ENCODE assay signal across 9 mouse cellular contexts in genomic region chr12:75951328-75951727, GRCm38 (mm10).
DNase-seq lines count a peak whose midpoint lies in the region; ATAC-seq and TF ChIP-seq lines count a peak whose summit lies in the region.
"Had no signal": no experiment of that assay in that cellular context is flagged by ENCODE, and none has a peak within 500 bp of the region (broad histone marks: within the 10 kb centered on the region; RNA-seq: fewer than 3 reads in every experiment).

No protein-coding gene starts in this region.

- peak; percentile 6 for DNase-seq in hindbrain, postnatal 0 days (ENCODE audit: low spot score)
- DNase-seq in hindbrain, embryonic 14.5 days (ENCODE audit: low spot score) = no peak
- peak; percentile 65 for DNase-seq in 416B (ENCODE audit: low read depth)
- DNase-seq in ES-E14 (ENCODE audit: low read depth, low spot score) = peak; percentile 65
- peak; percentile 19 for DNase-seq in cerebellum, adult 9-11 months
- peak; percentile 36 for DNase-seq in kidney, postnatal 0 days (ENCODE audit: low spot score)
- DNase-seq in retina, adult 2 months (ENCODE audit: low read depth, low spot score) = peak; percentile 13

- H3K9ac ChIP-seq in hindbrain, postnatal 0 days (replicated peaks; ENCODE audit: low read length) = no peak overlapping the region
- H3K9ac ChIP-seq in hindbrain, embryonic 14.5 days = no peak overlapping the region
- no peak overlapping the region for H3K9ac ChIP-seq in ES-E14 (ENCODE audit: insufficient read depth, low read depth, low read length, poor library complexity, severe bottlenecking)
- H3K9ac ChIP-seq in kidney, postnatal 0 days (ENCODE audit: low read depth, low read length) = no peak overlapping the region

- WGBS in hindbrain, postnatal 0 days = 60% methylated on average over 5 of the region's 5 CpGs
- 68% methylated on average over 5 of the region's 5 CpGs for WGBS in hindbrain, embryonic 14.5 days
- whole genome bisulfite sequencing in kidney, postnatal 0 days = 67% methylated on average over 5 of the region's 5 CpGs

- H3K9me3 ChIP-seq in hindbrain, postnatal 0 days (ENCODE audit: low read length) = no peaks in the 10 kb centered on the region
- no peaks in the 10 kb centered on the region for H3K9me3 ChIP-seq in hindbrain, embryonic 14.5 days (ENCODE audit: control insufficient read depth, low read length)
- H3K9me3 ChIP-seq in ES-E14 (ENCODE audit: control insufficient read depth, insufficient read depth, low read depth, low read length) = no peaks in the 10 kb centered on the region
- no peaks in the 10 kb centered on the region for H3K9me3 ChIP-seq in kidney, postnatal 0 days (replicated peaks; ENCODE audit: low read length)

- H3K36me3 ChIP-seq in hindbrain, postnatal 0 days (ENCODE audit: insufficient read depth, low read length) = no peaks in the 10 kb centered on the region
- peaks cover 60% of the 10 kb centered on the region for H3K36me3 ChIP-seq in hindbrain, embryonic 14.5 days (replicated peaks; ENCODE audit: control insufficient read depth, insufficient read depth)
- no peaks in the 10 kb centered on the region for H3K36me3 ChIP-seq in ES-E14 (ENCODE audit: control insufficient read depth, insufficient read depth, low read length, poor library complexity, severe bottlenecking)
- peaks cover 35% of the 10 kb centered on the region for H3K36me3 ChIP-seq in kidney, postnatal 0 days (ENCODE audit: insufficient read depth, low read length)

- H3K27ac ChIP-seq in hindbrain, postnatal 0 days = no peak overlapping the region
- no peak overlapping the region for H3K27ac ChIP-seq in hindbrain, embryonic 14.5 days
- no peak overlapping the region for H3K27ac ChIP-seq in ES-E14 (ENCODE audit: insufficient read depth, low read depth, low read length, poor library complexity, severe bottlenecking)
- no peak overlapping the region for H3K27ac ChIP-seq in kidney, postnatal 0 days

- H3K4me2 ChIP-seq in hindbrain, postnatal 0 days (ENCODE audit: low read depth, low read length) = no peak overlapping the region
- no peak overlapping the region for H3K4me2 ChIP-seq in hindbrain, embryonic 14.5 days (replicated peaks)
- H3K4me2 ChIP-seq in kidney, postnatal 0 days (ENCODE audit: low read length) = no peak overlapping the region

- TF ChIP-seq CTCF in hindbrain, postnatal 0 days (IDR thresholded peaks at IDR 0.05; ENCODE audit: low read depth) = peak; percentile 68
- TF ChIP-seq CTCF in kidney, postnatal 0 days (IDR thresholded peaks at IDR 0.05; ENCODE audit: low read depth) = peak; percentile 70

- H3K27me3 ChIP-seq in hindbrain, postnatal 0 days (ENCODE audit: insufficient read depth, low read length) = no peaks in the 10 kb centered on the region
- H3K27me3 ChIP-seq in hindbrain, embryonic 14.5 days (ENCODE audit: control insufficient read depth, insufficient read depth, low read length) = no peaks in the 10 kb centered on the region
- H3K27me3 ChIP-seq in kidney, postnatal 0 days (ENCODE audit: insufficient read depth, low read length) = no peaks in the 10 kb centered on the region

- in situ Hi-C loops in ES-E14 (cut with MboI; ENCODE audit: low sequenced_read_pairs in 2 of 2, unreplicated experiment in 2 of 2) = loop anchor here in 1 of 2 experiments (10.0 kb wide), 1 partner anchor 157 kb away; no protein-coding TSS in a partner anchor

- ATAC-seq in hindbrain, postnatal 0 days = no peak
- ATAC-seq in hindbrain, embryonic 14.5 days (ENCODE audit: low FRiP score) = no peak
- ATAC-seq in kidney, postnatal 0 days (replicated peaks; ENCODE audit: low FRiP score, low read depth) = no peak
- ATAC-seq in erythroblast, adult 5-6 weeks (replicated peaks; ENCODE audit: low FRiP score, poor library complexity, severe bottlenecking) = no peak

- no peaks in the 10 kb centered on the region for H3K4me1 ChIP-seq in hindbrain, postnatal 0 days (ENCODE audit: insufficient read depth, low read length)
- H3K4me1 ChIP-seq in hindbrain, embryonic 14.5 days (replicated peaks; ENCODE audit: control insufficient read depth, insufficient read depth, low read length) = no peaks in the 10 kb centered on the region; the same call in 1 of the 2 replicates
- H3K4me1 ChIP-seq in ES-E14 (ENCODE audit: control insufficient read depth in 2 of 2, insufficient read depth in 2 of 2, low read length in 2 of 2, poor library complexity in 1 of 2) = no peaks in the 10 kb centered on the region
- H3K4me1 ChIP-seq in kidney, postnatal 0 days (replicated peaks; ENCODE audit: insufficient read depth, low read length) = no peaks in the 10 kb centered on the region

- no peak overlapping the region for H3K4me3 ChIP-seq in hindbrain, postnatal 0 days (ENCODE audit: low read length)
- H3K4me3 ChIP-seq in hindbrain, embryonic 14.5 days (replicated peaks; ENCODE audit: low read length) = no peak overlapping the region
- H3K4me3 ChIP-seq in ES-E14 (ENCODE audit: insufficient read depth in 1 of 2, low read depth in 1 of 2, low read length in 2 of 2, poor library complexity in 1 of 2, severe bottlenecking in 1 of 2) = no peak overlapping the region
- H3K4me3 ChIP-seq in kidney, postnatal 0 days (replicated peaks; ENCODE audit: low read depth, low read length) = no peak overlapping the region
- H3K4me3 ChIP-seq: erythroblast, embryonic 14.5 days had no signal

TF ChIP-seq in ES-E14, 5 proteins besides CTCF, POLR2A, EP300 and RAD21:
- TF ChIP-seq MAFK (IDR thresholded peaks at IDR 0.05; ENCODE audit: insufficient read depth, low read depth, low read length) = no peak
- TF ChIP-seq ZC3H11A (IDR thresholded peaks at IDR 0.05; ENCODE audit: borderline replicate concordance, low read depth, low read length) = peak; percentile 43; the same call in 1 of the 2 replicates
